Mouse (Mus musculus) skeletal muscle tissue, adult 2 months (tissue): Measurements from ENCODE around the gene Podxl.
A peak's percentile ranks its signal among the peaks of the same experiment; 100 is the strongest.

ENCODE experiments used
- DNase-seq: peaks from one replicate; pipeline ENCODE4 v3.0.0-alpha.2; 2012; ENCODE audit warnings: low read depth, low spot score

Podxl gene

DNA sequence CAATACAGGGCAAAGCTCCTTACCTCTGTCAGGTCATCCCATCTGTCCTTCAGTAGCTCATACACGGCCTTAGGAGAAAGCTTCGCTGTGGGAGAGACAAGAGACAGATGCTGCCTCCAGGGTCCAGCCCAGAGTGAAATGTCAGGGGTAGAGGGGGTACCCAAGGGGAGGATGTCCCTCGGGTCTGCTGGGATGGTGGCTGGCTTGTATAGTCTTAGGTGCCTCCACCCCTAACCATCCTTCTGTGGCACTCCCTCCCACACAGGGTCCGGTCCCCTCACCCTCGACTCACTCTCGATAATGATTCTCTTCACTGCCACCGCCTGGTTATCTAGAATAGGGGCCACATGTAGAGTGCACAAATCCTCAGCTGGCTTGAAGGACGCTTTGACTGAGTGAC lies 39.1 kb downstream of the Podxl start:
- no peak for DNase-seq

DNA sequence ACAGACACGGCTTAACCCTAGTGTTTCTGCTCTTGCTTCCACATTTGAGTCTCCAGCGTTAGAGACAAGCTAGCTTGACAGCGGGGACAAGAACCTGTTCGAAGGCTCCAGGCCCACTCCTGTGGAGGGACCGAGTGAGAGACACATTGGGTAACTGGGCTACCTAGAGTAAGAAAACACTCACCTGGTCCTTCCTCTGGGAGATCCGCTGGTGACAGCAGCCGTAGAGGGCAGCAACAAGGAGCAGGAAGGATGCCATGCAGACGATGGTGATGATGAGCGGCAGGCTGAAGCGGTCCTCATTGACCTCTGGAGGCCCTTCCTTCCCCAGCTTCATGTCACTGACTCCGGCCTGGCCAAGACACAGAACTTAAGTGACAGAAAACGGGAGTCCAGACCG lies 39.7 kb downstream of the Podxl start:
- DNase-seq = no peak

DNA sequence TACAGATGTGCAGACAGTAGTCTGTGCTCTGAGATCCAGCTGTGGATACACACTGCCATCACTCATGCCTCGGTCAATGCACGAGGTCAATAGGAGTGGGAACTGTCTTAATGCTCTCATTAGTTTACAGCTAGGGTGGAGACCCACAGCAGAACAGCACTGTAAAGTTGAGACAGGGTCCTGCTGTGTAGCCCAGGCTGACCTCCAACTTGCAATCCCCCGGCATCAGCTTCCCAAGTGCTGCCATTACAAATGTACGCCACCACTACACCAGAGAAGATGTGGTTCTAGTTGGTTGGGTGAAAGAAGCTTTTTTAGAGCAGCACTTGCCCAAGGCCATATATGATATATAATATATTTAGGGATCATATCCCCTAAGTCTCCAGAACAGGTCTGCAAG lies 40.1 kb downstream of the Podxl start:
- no peak for DNase-seq

DNA sequence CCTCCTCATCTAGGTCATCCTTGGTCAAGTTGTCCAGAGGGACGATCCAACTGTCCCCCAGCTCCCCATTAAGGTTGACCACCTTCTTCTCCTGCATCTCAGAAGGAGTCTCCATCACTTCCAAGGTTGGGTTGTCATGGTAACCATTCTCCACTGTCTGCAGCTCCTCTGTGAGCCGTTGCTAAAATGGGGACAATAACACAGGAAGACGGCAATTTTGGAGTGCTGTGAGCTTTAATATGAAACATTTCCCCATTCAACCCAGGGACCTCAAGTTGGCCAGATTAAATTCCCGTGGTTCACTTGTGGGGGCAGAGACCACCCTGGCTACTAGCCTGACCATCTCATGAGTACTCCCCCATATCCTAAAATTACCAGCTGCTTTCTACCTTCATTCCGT lies 40.7 kb downstream of the Podxl start:
- no peak for DNase-seq

DNA sequence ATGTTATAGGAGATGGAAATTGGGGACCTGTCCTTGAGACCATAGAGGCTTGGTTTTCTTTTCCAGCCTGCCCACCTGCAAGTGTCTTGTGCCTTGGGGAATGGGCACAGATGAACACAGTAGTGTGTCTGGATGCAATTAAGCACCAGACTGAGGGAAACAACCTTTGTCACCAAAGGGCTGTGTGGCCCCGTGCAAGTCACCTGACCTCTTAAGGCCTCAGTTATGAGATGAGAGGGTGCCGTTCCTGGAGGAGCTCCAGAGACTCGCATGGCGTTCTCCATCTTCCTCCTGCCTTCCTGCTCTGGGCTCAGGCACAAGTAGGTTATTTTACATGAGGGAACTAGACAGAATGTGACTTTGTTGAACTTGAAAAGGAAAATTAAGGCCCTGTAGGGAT lies 41.3 kb downstream of the Podxl start:
- DNase-seq = no peak

DNA sequence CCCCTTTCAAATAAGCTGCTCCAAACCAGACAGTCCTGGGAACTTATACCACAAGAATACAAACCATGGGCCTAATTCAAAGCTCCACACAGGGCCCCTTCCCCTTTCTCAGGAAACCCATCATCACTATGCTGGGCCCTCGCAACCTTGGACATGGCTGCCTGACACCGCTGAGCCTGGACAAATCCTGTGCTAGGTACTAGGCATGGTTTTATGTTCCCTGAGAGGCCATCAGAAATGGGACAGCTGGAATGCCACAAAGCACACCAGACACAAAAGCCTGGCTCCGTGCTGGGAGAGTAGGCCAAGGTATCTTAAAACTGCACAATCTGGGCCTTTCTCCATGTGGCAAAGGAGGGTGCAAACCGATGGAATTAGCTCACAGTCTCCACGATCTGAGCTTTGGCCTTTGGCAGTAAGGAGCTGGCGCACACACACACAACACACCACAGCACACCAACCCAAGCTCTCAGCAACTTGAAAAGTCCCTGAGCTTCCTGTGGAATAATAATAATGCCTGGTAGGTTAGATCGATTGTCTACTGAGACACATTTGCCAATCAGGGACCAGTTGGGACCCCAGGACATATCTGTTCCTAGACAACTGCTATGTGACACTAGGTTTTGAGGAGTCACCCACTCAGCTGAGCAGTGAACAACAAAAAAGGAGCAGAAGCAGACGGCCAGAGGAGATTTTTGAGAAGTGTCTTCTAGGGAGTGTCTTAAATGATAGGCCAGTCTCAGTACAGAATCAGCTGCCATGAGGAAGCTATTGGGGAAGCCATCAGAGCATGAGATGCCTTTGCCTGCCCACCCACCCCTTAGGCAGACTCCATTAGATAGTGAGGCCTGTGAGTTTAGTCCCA lies 42.1 kb downstream of the Podxl start:
- DNase-seq = no peak

DNA sequence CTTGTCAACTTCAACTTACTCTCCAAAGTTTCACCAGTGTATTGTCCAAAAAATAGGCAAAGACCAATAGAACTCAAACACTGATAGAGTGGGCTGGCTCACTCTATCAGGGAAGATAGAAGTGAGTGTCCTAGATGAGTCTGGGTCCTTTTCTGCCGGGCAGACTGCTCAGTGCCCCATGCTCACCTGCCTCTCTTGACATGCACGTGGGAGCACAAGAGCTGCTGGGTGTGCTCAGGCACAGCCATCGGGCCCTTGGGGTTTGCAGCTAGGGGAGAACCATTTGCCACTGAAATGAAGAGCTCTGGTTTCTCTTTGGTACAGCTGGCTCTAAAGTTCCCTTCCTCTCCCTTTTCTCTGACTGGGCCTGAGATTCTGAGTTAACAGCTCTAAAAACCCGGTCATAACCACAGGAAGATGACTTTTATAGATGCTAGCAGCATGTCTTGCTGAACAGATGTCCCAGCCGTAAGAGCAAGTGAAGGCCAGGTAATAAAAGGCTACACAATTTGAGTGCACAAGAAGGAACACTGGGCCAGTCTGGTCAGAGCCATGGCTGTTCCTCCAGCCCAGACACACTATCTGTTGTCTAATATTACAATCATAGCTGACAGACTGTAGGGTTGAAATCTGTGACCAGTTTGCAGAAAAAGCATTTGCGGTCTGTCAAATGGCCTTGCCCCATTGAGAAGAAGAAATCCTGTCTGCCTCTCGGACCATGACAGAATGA lies 43.1 kb downstream of the Podxl start:
- no peak for DNase-seq

DNA sequence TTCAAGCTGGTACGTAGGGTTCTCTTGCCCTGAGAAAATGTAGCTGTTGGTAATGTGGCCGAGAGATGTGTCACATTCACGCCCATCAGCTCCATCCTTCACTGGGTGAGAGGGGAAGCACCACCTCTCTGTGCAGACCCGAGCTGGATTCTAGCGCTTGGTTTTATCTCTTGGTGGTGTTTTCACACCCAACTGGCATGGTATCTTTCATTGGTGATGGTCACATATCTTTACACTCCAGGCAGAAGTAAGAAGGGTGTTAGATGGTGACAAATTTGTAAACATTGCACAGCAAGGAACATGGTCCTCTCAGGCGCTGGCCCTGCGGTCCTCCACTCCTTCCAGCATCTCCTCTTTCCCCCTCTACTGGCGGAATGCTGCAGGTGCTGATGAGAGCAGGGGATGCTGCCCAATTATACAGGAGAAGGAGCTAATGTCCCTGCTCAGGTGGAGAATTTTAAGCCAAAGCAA lies 44.7 kb downstream of the Podxl start:
- DNase-seq = no peak

DNA sequence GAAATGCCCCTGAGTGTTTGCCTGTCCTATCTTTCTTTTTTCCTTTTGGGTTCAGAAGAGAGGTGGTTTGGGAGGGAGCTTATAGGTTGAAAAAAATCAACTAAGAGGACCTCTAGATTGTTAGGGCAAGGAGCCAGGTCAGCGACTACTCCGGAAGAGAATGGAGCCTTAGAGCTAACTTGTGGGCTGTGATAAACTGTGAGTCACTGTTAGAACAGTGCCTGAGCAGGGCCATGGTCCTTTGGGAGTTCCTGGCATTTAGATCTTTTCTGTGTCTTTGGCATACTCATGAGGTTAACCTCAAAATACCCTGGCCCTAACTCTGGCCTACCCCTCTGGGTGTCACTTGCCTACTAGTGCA lies 45.5 kb downstream of the Podxl start:
- peak; percentile 34 for DNase-seq

DNA sequence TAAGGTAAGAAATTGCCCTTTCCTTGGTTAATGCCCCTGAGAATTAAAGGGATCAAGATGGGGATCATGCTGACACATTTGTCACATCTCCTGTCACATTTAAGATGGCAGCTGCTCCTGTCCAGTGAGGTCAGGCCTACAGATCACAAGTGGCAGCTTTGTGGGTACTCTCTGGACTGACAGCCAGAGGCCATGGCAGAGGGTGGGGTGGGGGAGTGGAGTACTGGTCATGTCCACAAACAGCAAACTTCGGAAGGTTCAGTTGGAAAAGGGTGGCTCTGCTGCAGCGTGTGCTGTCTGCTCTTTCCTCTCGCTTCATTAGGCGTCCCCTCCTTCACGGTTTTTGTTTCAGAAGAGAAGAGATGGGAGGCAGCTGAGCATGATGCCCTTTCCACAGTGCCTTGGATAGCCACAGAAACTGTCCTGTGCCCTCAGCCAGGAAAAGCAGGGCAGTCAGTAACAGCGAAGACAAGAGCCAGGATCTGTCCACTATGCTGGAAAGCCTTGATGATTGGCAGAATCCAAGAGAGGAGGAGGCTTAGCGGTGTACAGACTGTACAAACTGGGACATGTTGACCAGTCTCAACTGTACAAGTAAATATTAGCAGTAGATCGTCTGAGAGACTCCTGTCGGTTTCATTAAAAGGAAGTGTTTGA lies 46.0 kb downstream of the Podxl start:
- no peak for DNase-seq

DNA sequence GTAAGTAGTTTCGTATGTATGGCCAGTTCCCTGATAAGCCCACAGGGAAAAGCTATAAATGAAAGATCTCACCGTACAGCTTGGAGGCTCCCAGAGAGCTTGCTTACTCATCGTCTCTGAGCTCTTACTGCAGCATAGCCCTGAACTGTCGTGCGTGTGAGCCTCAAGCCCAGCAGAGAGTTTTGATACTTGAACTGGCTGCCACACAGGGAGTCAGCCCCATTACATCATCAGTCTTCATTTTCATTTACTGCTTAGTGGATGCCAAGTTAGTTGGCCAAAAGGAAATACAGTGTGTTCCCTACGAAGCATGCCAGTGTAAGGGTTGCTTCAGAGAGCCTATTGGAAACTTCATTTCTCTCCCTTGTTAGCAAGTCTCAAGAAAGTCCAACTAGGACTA lies 50.1 kb downstream of the Podxl start:
- peak; percentile 89 for DNase-seq

DNA sequence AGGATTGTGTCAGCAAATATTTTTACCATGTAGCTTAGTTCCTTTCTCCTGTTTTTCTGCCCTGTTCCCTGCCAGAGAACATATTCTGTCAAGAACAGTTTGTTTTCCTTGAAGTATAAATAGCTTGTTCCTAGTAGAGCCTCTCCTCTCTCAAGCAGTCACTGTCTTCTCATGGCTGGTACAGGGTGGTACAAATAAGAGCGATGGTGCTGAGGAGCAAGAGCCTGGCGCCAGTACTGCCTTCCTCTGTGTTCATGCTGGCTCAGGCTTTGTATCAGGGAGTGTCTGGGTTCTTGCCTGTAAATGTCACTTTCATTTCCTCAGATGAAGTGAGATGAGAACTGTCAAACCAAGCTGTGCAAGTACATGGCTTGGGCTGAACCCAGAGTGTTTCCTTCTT lies 61.2 kb downstream of the Podxl start:
- DNase-seq = no peak

DNA sequence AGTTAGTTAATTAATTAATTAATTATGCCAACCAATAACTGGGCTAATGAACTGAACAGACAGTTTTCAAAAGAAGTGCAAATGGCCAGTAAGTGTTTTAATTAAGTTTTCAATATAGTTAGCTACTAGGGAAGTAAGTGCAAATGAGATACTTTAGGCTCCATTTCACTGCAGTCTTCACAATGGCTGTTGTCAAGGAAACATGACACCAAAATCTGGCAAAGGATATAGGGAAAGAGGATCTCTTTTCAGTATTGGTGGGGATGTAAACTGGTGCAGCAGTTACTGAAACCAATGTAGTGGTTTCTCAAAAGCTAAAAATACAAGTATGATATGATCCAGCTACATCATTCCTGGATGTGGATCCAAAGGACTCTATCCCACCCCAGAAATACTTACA lies 63.1 kb downstream of the Podxl start:
- no peak for DNase-seq

DNA sequence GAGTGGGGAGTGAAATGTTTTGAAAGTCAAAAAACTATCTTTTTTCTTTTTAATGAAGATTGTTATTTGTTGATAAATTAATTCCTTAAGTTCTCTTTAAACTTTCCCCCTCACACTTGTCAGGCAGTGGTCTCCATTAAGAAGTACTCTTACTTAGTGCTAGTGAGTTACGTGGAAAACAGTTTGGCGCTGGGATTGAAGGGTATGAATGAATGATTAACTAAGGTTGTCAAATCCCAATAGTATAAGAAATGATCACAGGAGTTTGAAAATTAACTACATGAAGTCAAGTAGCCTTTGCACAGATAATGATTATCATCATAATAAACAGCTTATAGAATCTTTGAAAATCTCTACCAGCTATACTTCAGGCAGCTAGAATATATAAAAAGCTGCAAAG lies 63.5 kb downstream of the Podxl start:
- no peak for DNase-seq

DNA sequence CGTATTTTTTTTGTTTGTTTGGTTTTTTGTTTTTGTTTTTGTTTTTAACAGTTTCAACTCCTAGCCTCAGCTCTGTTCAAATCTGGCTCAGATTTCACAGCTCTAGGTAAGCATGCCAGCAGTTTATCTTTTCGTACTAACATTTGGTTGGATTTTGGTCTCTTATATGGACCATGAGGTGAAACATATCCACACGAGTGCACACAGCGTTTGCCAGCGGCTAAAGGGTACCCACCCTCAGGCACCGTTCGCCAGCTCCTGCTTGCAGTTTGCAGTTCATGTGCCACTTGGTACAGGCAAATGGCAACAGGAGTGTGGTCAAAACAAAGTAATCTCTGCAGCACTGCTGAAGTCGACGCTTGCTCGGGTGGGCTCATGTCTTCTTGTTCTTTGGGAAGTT lies 63.9 kb downstream of the Podxl start:
- no peak for DNase-seq

DNA sequence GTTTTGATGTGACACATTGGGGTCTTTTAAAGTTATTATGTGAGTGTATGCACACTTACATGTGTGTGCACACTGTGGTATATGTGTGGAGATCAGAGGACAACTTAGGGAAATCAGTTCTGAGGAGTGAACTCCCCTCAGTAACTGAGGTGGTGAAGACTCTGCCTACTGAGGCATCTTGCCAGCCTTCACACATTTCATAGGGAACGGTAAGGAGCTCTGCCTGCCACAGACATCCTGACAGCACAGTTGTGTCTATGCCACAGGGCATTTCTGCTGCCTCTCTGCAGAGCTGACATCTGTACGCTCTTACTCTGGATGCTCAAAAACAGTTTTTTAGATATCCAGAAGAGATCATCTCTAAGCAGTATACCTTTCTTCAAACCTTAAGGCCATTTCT lies 67.6 kb downstream of the Podxl start:
- no peak for DNase-seq

DNA sequence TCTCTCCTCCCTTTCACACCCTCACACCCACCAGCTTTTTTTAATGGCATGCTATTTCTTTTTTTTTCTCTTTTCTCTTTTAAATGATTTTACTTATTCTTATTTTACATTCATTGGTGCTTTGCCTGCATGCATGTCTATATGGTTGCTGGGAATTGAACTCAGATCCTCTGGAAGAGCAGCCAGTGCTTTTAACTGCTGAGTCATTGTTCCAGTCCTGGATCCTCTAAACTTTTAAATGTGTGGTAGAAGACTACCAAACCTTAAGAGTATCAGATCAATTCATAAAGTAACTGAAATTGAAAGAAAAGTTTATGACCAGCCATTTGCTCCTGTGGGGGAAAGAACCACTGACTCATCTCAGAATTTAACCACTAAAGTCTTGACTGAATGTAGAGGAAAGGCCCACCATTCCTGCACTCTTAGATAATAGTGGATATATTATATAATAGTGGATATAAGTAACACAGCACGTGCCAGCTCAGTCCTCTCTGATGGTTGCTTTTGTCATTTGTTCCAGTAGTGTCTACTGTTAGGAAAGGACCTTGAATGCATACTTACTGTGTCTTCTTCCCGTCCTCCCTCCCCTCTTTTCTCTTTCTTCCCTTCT lies 68.6 kb downstream of the Podxl start:
- no peak for DNase-seq

DNA sequence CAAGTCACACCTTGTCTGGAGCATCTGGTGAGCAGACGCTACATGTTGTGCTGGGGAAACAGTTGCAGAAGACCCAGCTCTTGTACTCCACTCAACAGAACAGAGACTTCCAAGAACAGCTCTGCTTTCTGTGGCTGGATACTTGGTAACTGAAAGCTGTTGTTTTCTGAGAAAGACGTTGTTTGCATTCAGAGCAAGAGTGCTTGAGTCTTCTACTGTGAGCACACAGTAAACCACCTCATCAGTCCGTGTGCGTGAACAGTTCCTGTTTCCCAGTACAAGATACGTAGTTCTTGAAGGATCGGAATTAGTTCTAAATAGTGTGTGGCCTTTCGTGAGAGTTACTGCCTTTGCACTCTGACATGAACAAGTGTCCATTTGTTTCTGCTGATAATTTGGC lies 73.8 kb downstream of the Podxl start:
- DNase-seq = no peak

DNA sequence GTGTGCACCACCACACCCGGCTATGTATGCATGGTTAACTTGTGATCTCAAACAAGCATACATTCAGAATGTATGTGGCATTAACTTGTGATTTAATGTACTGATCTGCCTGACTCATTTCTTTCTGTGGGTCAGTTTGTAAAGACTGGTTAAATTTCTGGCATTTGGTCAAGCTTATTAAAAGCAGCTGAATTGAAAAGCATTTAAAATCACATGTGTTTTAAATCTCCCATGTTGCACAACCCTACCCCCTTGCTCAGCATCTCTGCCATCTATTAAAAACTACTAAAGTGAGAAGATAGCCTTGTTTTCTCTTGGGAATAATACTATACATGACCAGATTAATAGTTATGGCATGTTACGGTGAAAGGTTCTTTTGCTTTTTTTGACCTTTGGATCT lies 77.2 kb downstream of the Podxl start:
- no peak for DNase-seq

DNA sequence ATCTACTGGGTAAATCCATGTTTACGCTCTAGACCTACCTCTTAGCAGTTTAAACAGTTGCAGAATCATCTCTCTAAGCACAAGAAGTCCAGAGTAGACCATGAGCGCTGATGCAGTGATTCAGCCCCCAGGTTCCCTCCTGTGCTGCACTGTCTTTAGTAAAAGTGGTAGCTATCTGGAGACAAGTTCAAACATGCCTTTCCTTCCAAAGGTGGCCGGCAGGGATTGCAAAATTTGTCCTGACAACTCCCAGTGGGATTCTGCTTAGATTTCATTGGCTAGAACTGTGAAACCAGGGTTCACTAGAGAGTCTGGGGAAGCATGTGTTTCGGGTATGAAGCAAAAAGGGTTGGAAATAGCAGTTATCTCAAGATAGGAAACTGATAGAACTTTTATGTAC lies 83.8 kb downstream of the Podxl start:
- DNase-seq = no peak

DNA sequence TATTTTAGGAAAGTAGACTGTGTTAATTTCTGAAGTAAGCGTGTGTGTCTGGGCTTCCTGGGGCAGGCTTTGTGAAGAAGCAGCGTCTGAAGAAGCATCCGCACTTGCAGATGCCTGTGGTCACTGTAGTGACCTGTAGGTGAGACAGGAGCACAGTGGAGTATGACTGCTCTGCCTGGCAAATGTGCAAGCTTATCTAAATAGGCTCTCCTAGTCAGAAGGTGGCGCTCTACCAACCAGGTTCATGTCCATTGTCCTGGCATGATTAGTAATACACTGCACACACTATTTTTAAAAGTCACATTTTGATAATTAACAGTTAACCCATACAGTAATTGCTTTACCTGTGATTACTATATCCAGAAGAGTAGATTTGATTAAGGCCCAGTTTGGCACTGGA lies 85.6 kb downstream of the Podxl start:
- no peak for DNase-seq
